In the genomic region with DNA sequence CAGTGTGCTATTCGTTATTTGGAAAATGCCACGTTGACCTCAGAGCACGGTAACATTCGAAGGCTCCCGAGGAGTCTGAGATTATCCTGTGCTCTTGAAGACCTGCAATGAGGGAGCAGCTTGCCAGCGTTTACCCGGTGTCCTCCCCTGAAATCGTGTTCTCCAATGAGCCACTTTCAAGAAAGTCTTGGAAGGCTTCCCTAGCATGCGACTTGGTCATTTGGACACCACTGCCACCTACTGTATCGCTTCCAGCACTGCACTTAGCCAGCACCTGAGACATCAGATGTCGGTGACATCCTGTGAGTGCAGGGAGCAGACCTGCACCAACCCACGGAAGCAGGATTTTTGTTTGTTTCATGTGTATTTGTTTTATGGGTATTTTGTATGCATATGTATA, we compare ENCODE assay signal across 8 mouse cellular contexts. TPM values are rescaled to one million over a fixed set of nuclear protein-coding genes. Genes with fewer than 3 reads are reported as not detected.
DNase-seq lines count a peak whose midpoint lies in the region; ATAC-seq and TF ChIP-seq lines count a peak whose summit lies in the region.

No protein-coding gene starts in this region.

- peak; percentile 40 for DNase-seq in MEL-GATA-1-ER (ENCODE audit: extremely low read depth, low read depth)
- peak; percentile 89 for DNase-seq in forebrain, embryonic 14.5 days (ENCODE audit: low spot score)
- DNase-seq in heart, postnatal 14 days = peak; percentile 66 to 79
- DNase-seq in kidney, postnatal 36 days = peak; percentile 68 to 83
- no peak for DNase-seq in liver, embryonic 14.5 days (ENCODE audit: low read depth in 3 of 3, low spot score in 3 of 3)
- DNase-seq in ovary, adult 18-20 months (ENCODE audit: low spot score) = peak; percentile 19
- DNase-seq in yolk sac, embryonic 10.5 days (ENCODE audit: low spot score) = peak; percentile 37

- no peaks in the 10 kb centered on the region for H3K36me3 ChIP-seq in forebrain, embryonic 14.5 days (ENCODE audit: control insufficient read depth, insufficient read depth, low read length)
- no peaks in the 10 kb centered on the region for H3K36me3 ChIP-seq in liver, embryonic 14.5 days (replicated peaks; ENCODE audit: control insufficient read depth, insufficient read depth, low read depth)

- H3K4me3 ChIP-seq in forebrain, embryonic 14.5 days (ENCODE audit: low read depth, low read length) = no peak overlapping the region
- H3K4me3 ChIP-seq in liver, embryonic 14.5 days (ENCODE audit: insufficient read depth in 1 of 2, low read depth in 2 of 2, low read length in 2 of 2) = no peak overlapping the region

- intact Hi-C loops in heart, postnatal 14 days (cut with DNase I) = no loop called here

- TF ChIP-seq EP300 in liver, embryonic 14.5 days (IDR thresholded peaks at IDR 0.05; ENCODE audit: low read depth) = no peak

- H3K27me3 ChIP-seq in forebrain, embryonic 14.5 days (replicated peaks; ENCODE audit: control insufficient read depth, insufficient read depth, low read length) = no peaks in the 10 kb centered on the region
- no peaks in the 10 kb centered on the region for H3K27me3 ChIP-seq in liver, embryonic 14.5 days (ENCODE audit: control insufficient read depth, insufficient read depth, low read length)

- H3K9me3 ChIP-seq in forebrain, embryonic 14.5 days (replicated peaks; ENCODE audit: control insufficient read depth, low read length) = no peaks in the 10 kb centered on the region
- H3K9me3 ChIP-seq in liver, embryonic 14.5 days (ENCODE audit: control insufficient read depth, low read length) = no peaks in the 10 kb centered on the region

- H3K4me1 ChIP-seq in forebrain, embryonic 14.5 days (ENCODE audit: control insufficient read depth, insufficient read depth, low read length) = no peaks in the 10 kb centered on the region; the same call in 1 of the 2 replicates
- H3K4me1 ChIP-seq in liver, embryonic 14.5 days (replicated peaks; ENCODE audit: control insufficient read depth in 2 of 2, insufficient read depth in 2 of 2, low read length in 1 of 2) = no peaks in the 10 kb centered on the region

- no peak overlapping the region for H3K27ac ChIP-seq in forebrain, embryonic 14.5 days (ENCODE audit: low read depth, low read length)
- H3K27ac ChIP-seq in liver, embryonic 14.5 days = no peak overlapping the region

- no peak overlapping the region for H3K9ac ChIP-seq in forebrain, embryonic 14.5 days (ENCODE audit: low read length)
- H3K9ac ChIP-seq in liver, embryonic 14.5 days (replicated peaks) = no peak overlapping the region

- WGBS in forebrain, embryonic 14.5 days = 6% methylated on average over 12 of the region's 12 CpGs
- WGBS in liver, embryonic 14.5 days (ENCODE audit: insufficient replicate concordance) = 4% methylated on average over 12 of the region's 12 CpGs

- peak; percentile 80 for TF ChIP-seq CTCF in liver, embryonic 14.5 days (IDR thresholded peaks at IDR 0.05; ENCODE audit: low read depth)

- H3K4me2 ChIP-seq in forebrain, embryonic 14.5 days (ENCODE audit: low read length) = no peak overlapping the region
- H3K4me2 ChIP-seq in liver, embryonic 14.5 days (ENCODE audit: low read depth) = no peak overlapping the region

- peak; percentile 85 for ATAC-seq in cerebellum, adult (ENCODE audit: insufficient number of reproducible peaks, low FRiP score, low TSS enrichment)
- peak; percentile 48; the same call in 1 of the 2 replicates for ATAC-seq in forebrain, embryonic 14.5 days
- no peak for ATAC-seq in liver, embryonic 14.5 days (ENCODE audit: insufficient read depth)

RNA-seq across cellular contexts. Expression of a gene that starts 15.4 kb away (rescaled TPM):
- polyA plus RNA-seq in forebrain, embryonic 14.5 days (2014; fragmentation: Nextera tagmentation; extraction: Ambion mirVana) = 0.17 and 0.46 TPM in 2 replicates
- 1 to 10 TPM in 1 of 2 experiments, under 1 TPM in 1; 0.37 to 2.2 TPM for total RNA-seq in heart, postnatal 14 days (2021)
- 0.09 and 0.10 TPM in 2 replicates for polyA plus RNA-seq in liver, embryonic 14.5 days (2012; rRNA removed)
- polyA plus RNA-seq in liver, embryonic 14.5 days (2014; fragmentation: Nextera tagmentation; extraction: Ambion mirVana) = 0.19 TPM in 1 of 2 replicates, not detected in the other

RNA-seq across cellular contexts. Expression of a gene that starts 55.0 kb away (rescaled TPM):
- polyA plus RNA-seq in forebrain, embryonic 14.5 days (2014; fragmentation: Nextera tagmentation; extraction: Ambion mirVana) = 11.5 and 12.3 TPM in 2 replicates
- total RNA-seq in heart, postnatal 14 days (2021) = 10 to 100 TPM; 22.0 to 23.1 TPM
- polyA plus RNA-seq in liver, embryonic 14.5 days (2012; rRNA removed) = 0.26 TPM in 2 replicates
- polyA plus RNA-seq in liver, embryonic 14.5 days (2014; fragmentation: Nextera tagmentation; extraction: Ambion mirVana) = 0.03 and 0.08 TPM in 2 replicates

Comparison
In these comparisons a context has a peak if more than half of its experiments do, and no peak if none do; other contexts are left out.
1. DNase-seq: peak in MEL-GATA-1-ER (single experiment), forebrain, embryonic 14.5 days (single experiment), heart, postnatal 14 days (2 of 2), kidney, postnatal 36 days (2 of 2), ovary, adult 18-20 months (single experiment) and yolk sac, embryonic 10.5 days (single experiment); none in liver, embryonic 14.5 days (0 of 3).